Mouse (Mus musculus) embryonic facial prominence, embryonic 12.5 days (tissue): ENCODE measurements around the gene Pola2. TPM values are rescaled to one million over a fixed set of nuclear protein-coding genes. Genes with fewer than 3 reads are reported as not detected.
A peak's percentile ranks its signal among the peaks of the same experiment; 100 is the strongest.

Source experiments
- ATAC-seq: fragments of 200-750 bp; cut with Nextera tagmentation; 2 replicates; pipeline ENCODE4 v1.8.0; 2017; ENCODE audit not compliant: insufficient number of reproducible peaks, insufficient read depth, low FRiP score, low TSS enrichment
- H3K27ac ChIP-seq: fragments of 300-500 bp; sonication (generic); 2 replicates; pipeline ENCODE4 v1.5.1; 2016; ENCODE audit warnings: mild to moderate bottlenecking
- H3K27me3 ChIP-seq: fragments of 300-500 bp; sonication (generic); 2 replicates; pipeline ENCODE4 v1.6.1; 2016; ENCODE audit warnings: mild to moderate bottlenecking, moderate library complexity
- H3K36me3 ChIP-seq: fragments of 300-500 bp; sonication (generic); 2 replicates; pipeline ENCODE4 v1.6.1; 2016; ENCODE audit warnings: mild to moderate bottlenecking
- H3K4me1 ChIP-seq: fragments of 300-500 bp; sonication (generic); 2 replicates; pipeline ENCODE4 v1.6.1; 2016
- H3K4me2 ChIP-seq: fragments of 300-500 bp; sonication (generic); replicated peaks from 2 replicates; pipeline ENCODE4 v1.6.1; 2016; ENCODE audit warnings: mild to moderate bottlenecking, moderate library complexity
- H3K4me3 ChIP-seq: fragments of 300-500 bp; sonication (generic); 2 replicates; pipeline ENCODE4 v1.5.1; 2016; ENCODE audit warnings: mild to moderate bottlenecking
- H3K9ac ChIP-seq: fragments of 300-500 bp; sonication (generic); 2 replicates; pipeline ENCODE4 v1.6.1; 2016; ENCODE audit warnings: mild to moderate bottlenecking, moderate library complexity
- H3K9me3 ChIP-seq: fragments of 300-500 bp; sonication (generic); 2 replicates; pipeline ENCODE4 v1.6.1; 2016; ENCODE audit warnings: mild to moderate bottlenecking, moderate library complexity
- WGBS: fragments of 180-500 bp; shearing (Covaris S2); methylation state at CpG from one replicate; pipeline ENCODE4 v1.1.7; 2016; 5-methylcytosine and 5-hydroxymethylcytosine counted together
- polyA plus RNA-seq: library from polyadenylated mRNA; unstranded; fragments of >200 nt; fragmentation: Nextera tagmentation; extraction: Ambion mirVana; gene quantifications from 2 replicates; pipeline ENCODE4 v1.2.1, GENCODE M21; 2016

Pola2 gene
- polyA plus RNA-seq, 1 experiment from 2014 or later, result 80.5 TPM

- WGBS, result 83% methylated on average over 2 of the region's 2 CpGs
- no peak for ATAC-seq
- peaks cover 23% of the 10 kb centered on the region for H3K4me1 ChIP-seq
- peak overlapping the region; percentile 81 for H3K4me2 ChIP-seq
- H3K27ac ChIP-seq, result no peak overlapping the region
- no peaks in the 10 kb centered on the region for H3K27me3 ChIP-seq
- peak overlapping the region; percentile 81 for H3K4me3 ChIP-seq
- no peak overlapping the region for H3K9ac ChIP-seq
- H3K9me3 ChIP-seq, result no peaks in the 10 kb centered on the region
- H3K36me3 ChIP-seq, result peaks cover 12% of the 10 kb centered on the region; the same call in 1 of the 2 replicates
Measured at GRCm38 (mm10) chr19:5964804-5965203, 802 bp upstream of the Pola2 start.

- WGBS, result 23% methylated on average over 1 of the region's 1 CpGs
- H3K9ac ChIP-seq, result peak overlapping the region; percentile 91
Measured at GRCm38 (mm10) chr19:5962651-5963050, 1.4 kb downstream of the Pola2 start.

GRCm38 (mm10) chr19:5957371-5957770 lies 6.6 kb downstream of the Pola2 start:
- WGBS, result 88% methylated on average over 5 of the region's 5 CpGs
- H3K4me1 ChIP-seq, result peaks cover 7% of the 10 kb centered on the region

More at GRCm38 (mm10) chr19:5962651-5963050, 1.4 kb downstream of the Pola2 start:
- Histone ChIP-seq H3K4me3 (peak overlapping the region; percentile 81), H3K4me2 (peak overlapping the region; percentile 81), H3K9me3 (no peaks in the 10 kb centered on the region), H3K4me1 (peaks cover 23% of the 10 kb centered on the region), H3K27me3 (no peaks in the 10 kb centered on the region), H3K27ac (no peak overlapping the region), H3K36me3 (peaks cover 32% of the 10 kb centered on the region)
- ATAC-seq, result no peak

GRCm38 (mm10) chr19:5956685-5957084 lies 7.3 kb downstream of the Pola2 start:
- no peaks in the 10 kb centered on the region for H3K9me3 ChIP-seq
- no peak overlapping the region for H3K4me2 ChIP-seq
- no peaks in the 10 kb centered on the region for H3K27me3 ChIP-seq
- ATAC-seq, result peak; percentile 59; the same call in 1 of the 2 replicates
- WGBS, result 31% methylated on average over 3 of the region's 3 CpGs
- no peak overlapping the region for H3K27ac ChIP-seq
- peaks cover 13% of the 10 kb centered on the region; the same call in 1 of the 2 replicates for H3K4me1 ChIP-seq
- H3K9ac ChIP-seq, result no peak overlapping the region
- H3K4me3 ChIP-seq, result no peak overlapping the region
- H3K36me3 ChIP-seq, result peaks cover 66% of the 10 kb centered on the region

More at GRCm38 (mm10) chr19:5957371-5957770, 6.6 kb downstream of the Pola2 start:
- Histone ChIP-seq H3K9me3 (no peaks in the 10 kb centered on the region), H3K27ac (no peak overlapping the region), H3K4me2 (no peak overlapping the region), H3K4me3 (no peak overlapping the region), H3K9ac (no peak overlapping the region), H3K27me3 (no peaks in the 10 kb centered on the region), H3K36me3 (peaks cover 59% of the 10 kb centered on the region)
- no peak for ATAC-seq

- Histone ChIP-seq H3K27me3 (no peaks in the 10 kb centered on the region), H3K9me3 (no peaks in the 10 kb centered on the region), H3K9ac (no peak overlapping the region), H3K27ac (peak overlapping the region; percentile 51; the same call in 1 of the 2 replicates), H3K4me1 (peaks cover 15% of the 10 kb centered on the region; the same call in 1 of the 2 replicates), H3K36me3 (peaks cover 66% of the 10 kb centered on the region), H3K4me2 (no peak overlapping the region), H3K4me3 (no peak overlapping the region)
- no peak for ATAC-seq
- 76% methylated on average over 28 of the region's 28 CpGs for WGBS
Measured at GRCm38 (mm10) chr19:5955704-5956670, 8.0 kb downstream of the Pola2 start.

- Histone ChIP-seq H3K4me2 (no peak overlapping the region), H3K4me1 (peaks cover 15% of the 10 kb centered on the region; the same call in 1 of the 2 replicates), H3K27me3 (no peaks in the 10 kb centered on the region), H3K9ac (no peak overlapping the region), H3K9me3 (no peaks in the 10 kb centered on the region), H3K4me3 (no peak overlapping the region), H3K36me3 (peaks cover 71% of the 10 kb centered on the region), H3K27ac (no peak overlapping the region; the same call in 1 of the 2 replicates)
- 91% methylated on average over 10 of the region's 10 CpGs for WGBS
- ATAC-seq, result no peak
Measured at GRCm38 (mm10) chr19:5954936-5955335, 9.1 kb downstream of the Pola2 start.

- peaks cover 71% of the 10 kb centered on the region for H3K36me3 ChIP-seq
- H3K4me2 ChIP-seq, result no peak overlapping the region
- 84% methylated on average over 22 of the region's 22 CpGs for WGBS
- no peak overlapping the region for H3K9ac ChIP-seq
- no peaks in the 10 kb centered on the region for H3K27me3 ChIP-seq
- H3K9me3 ChIP-seq, result no peaks in the 10 kb centered on the region
- peaks cover 15% of the 10 kb centered on the region; the same call in 1 of the 2 replicates for H3K4me1 ChIP-seq
- no peak for ATAC-seq
- no peak overlapping the region for H3K4me3 ChIP-seq
- H3K27ac ChIP-seq, result no peak overlapping the region
Measured at GRCm38 (mm10) chr19:5954031-5954710, 9.8 kb downstream of the Pola2 start.

GRCm38 (mm10) chr19:5953201-5953770 lies 10.7 kb downstream of the Pola2 start:
- Histone ChIP-seq H3K27me3 (no peaks in the 10 kb centered on the region), H3K9ac (no peak overlapping the region), H3K4me1 (peaks cover 15% of the 10 kb centered on the region; the same call in 1 of the 2 replicates), H3K4me2 (no peak overlapping the region), H3K27ac (peak overlapping the region; percentile 69; the same call in 1 of the 2 replicates), H3K9me3 (no peaks in the 10 kb centered on the region), H3K36me3 (peaks cover 68% of the 10 kb centered on the region), H3K4me3 (no peak overlapping the region)
- WGBS, result 92% methylated on average over 19 of the region's 19 CpGs
- ATAC-seq, result no peak

GRCm38 (mm10) chr19:5952071-5952691 lies 11.8 kb downstream of the Pola2 start:
- no peak for ATAC-seq
- Histone ChIP-seq H3K4me3 (no peak overlapping the region), H3K4me1 (peaks cover 15% of the 10 kb centered on the region; the same call in 1 of the 2 replicates), H3K9me3 (no peaks in the 10 kb centered on the region), H3K9ac (0 out of 2 replicates have a peak overlapping the region, but pooled peaks have one; percentile 17), H3K27me3 (no peaks in the 10 kb centered on the region), H3K27ac (peak overlapping the region; percentile 69), H3K36me3 (peaks cover 66% of the 10 kb centered on the region), H3K4me2 (no peak overlapping the region)
- WGBS, result 55% methylated on average over 13 of the region's 13 CpGs

GRCm38 (mm10) chr19:5951631-5952030 lies 12.4 kb downstream of the Pola2 start:
- H3K36me3 ChIP-seq, result peaks cover 66% of the 10 kb centered on the region
- H3K9ac ChIP-seq, result no peak overlapping the region
- no peak overlapping the region for H3K4me2 ChIP-seq
- H3K4me1 ChIP-seq, result peaks cover 15% of the 10 kb centered on the region; the same call in 1 of the 2 replicates
- no peaks in the 10 kb centered on the region for H3K27me3 ChIP-seq
- no peak for ATAC-seq
- 83% methylated on average over 16 of the region's 16 CpGs for WGBS
- H3K4me3 ChIP-seq, result no peak overlapping the region
- H3K9me3 ChIP-seq, result no peaks in the 10 kb centered on the region
- peak overlapping the region; percentile 69 for H3K27ac ChIP-seq

GRCm38 (mm10) chr19:5950218-5950617 lies 13.8 kb downstream of the Pola2 start:
- no peak overlapping the region for H3K9ac ChIP-seq
- H3K4me2 ChIP-seq, result no peak overlapping the region
- H3K4me1 ChIP-seq, result peaks cover 15% of the 10 kb centered on the region; the same call in 1 of the 2 replicates
- peaks cover 75% of the 10 kb centered on the region for H3K36me3 ChIP-seq
- H3K9me3 ChIP-seq, result no peaks in the 10 kb centered on the region
- WGBS, result 94% methylated on average over 11 of the region's 11 CpGs
- H3K27ac ChIP-seq, result no peak overlapping the region
- no peak overlapping the region for H3K4me3 ChIP-seq
- no peaks in the 10 kb centered on the region for H3K27me3 ChIP-seq
- ATAC-seq, result no peak
